Mouse (Mus musculus): ENCODE results near the gene Olfr199. TPM values are rescaled to one million over a fixed set of nuclear protein-coding genes. Genes with fewer than 3 reads are reported as not detected.
"Not testable (repeated sequence)": the region's sequence is repeated elsewhere in the genome, so short reads cannot be mapped to it uniquely, and the experiment has no call there.

The Olfr199 gene
- total RNA-seq (2021), result not detected
- long read RNA-seq, experiment 1, result 0 reads
- long read RNA-seq, experiment 2, result 0 reads

DNA sequence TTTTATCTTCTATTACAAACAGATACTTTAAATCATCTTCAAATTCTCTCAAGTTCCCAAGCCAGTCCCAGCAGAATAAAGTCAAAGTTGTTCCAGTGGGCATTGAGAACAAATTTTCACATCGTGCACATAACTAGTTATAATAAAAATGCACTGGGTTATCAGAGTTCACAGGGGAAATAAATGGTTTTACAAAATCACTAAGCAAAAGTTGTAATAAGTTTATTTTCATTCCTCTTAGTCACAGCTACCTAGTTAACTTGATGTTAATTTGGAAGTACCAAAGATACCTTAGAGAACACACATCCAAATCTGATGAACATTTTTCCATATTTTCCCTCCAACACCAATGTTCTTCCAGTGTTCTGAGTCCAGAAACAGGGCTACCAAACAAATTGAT, at the start of gene Olfr199:
Olfr199 (minus strand) TSS at position 101 of the 400 bp plus-strand sequence.
- not testable (repeated sequence) for H3K4me3 ChIP-seq

DNA sequence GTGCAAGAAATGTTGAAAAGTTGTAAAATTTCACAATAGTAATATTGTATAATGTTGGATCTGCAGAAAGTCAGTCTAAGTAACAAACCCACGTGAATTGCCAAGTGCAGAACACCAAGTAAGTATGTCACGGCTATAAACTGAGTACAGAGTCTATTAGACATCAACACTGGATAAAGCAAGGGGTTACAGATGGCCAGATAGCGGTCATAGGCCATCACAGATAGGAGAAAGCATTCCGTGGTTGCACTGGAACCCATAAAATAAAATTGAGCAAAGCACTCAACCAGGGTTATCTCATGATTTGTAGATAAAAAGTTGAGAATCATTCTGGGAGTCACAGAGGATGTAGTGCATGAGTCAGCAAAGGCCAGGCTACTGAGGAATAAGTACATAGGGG, 49.5 kb upstream of the Olfr199 start:
- not testable (repeated sequence) for H3K27ac ChIP-seq; DNase-seq (ENCODE audit: low spot score in 2 of 2); H3K4me3 ChIP-seq

More for the DNA sequence above, at the start of gene Olfr199:
- not testable (repeated sequence) for H3K27ac ChIP-seq; DNase-seq (ENCODE audit: low spot score in 2 of 2)

GRCm38 (mm10) chr16:59249684-59250083, 30.1 kb upstream of the Olfr199 start:
- no peak for DNase-seq (ENCODE audit: low spot score in 2 of 2)
- Histone ChIP-seq H3K4me3 (no peak overlapping the region), H3K27ac (no peak overlapping the region)
- TF ChIP-seq CTCF (conservative IDR thresholded peaks at IDR 0.05), result no peak

GRCm38 (mm10) chr16:59217861-59218260, 1.7 kb downstream of the Olfr199 start:
- DNase-seq (ENCODE audit: low spot score in 2 of 2); H3K4me3 ChIP-seq; H3K27ac ChIP-seq: not testable (repeated sequence)

DNA sequence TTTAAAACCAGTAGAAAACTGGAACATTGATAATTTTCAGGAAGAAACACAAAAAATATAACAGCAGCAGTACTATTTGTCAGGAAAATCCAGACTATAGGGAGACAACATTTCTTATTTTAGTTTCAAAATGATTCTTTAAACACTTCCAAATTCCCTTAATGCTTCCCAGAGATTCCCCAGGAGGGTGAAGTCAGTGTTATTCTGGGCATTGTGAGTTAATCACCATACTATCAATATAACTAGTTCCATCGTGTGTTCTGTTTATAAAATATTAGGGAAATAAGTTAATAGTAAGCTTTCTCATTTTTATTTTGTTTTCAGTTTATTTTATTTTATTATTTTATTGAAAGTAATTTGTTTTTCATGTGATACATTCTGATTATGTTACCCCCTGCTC, 16.1 kb downstream of the Olfr199 start, which contains the start of gene Olfr198:
Olfr198 (minus strand) TSS at position 101 of the 400 bp plus-strand sequence.
- H3K4me3 ChIP-seq; DNase-seq (ENCODE audit: low spot score in 2 of 2); H3K27ac ChIP-seq: not testable (repeated sequence)

DNA sequence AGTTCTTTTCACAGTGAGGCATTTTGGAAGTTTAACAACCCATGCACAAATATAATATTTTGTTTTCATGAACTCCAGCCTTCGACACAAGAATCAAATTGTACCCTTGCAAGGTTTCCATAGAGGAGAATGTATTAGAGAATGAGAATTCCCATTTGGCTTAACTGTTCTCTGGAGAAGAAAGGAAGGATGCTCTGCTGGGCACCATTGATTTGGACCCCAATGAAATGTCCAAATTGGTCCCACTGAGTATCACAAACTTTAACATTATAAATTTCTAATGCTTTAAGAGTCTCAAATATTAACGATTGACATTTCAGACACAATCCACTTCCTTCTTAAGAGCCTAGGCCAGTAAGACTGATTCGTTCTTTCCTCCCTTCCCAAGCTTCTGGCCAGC, 49.2 kb downstream of the Olfr199 start, which contains the start of gene Olfr196:
Olfr196 (minus strand) TSS at position 101 of the 400 bp plus-strand sequence.
- TF ChIP-seq CTCF (conservative IDR thresholded peaks at IDR 0.05), result no peak

More for the DNA sequence above, 49.2 kb downstream of the Olfr199 start, which contains the start of gene Olfr196:
- H3K4me3 ChIP-seq, result no peak within 1 kb of the TSS
- H3K27ac ChIP-seq, result no peak within 1 kb of the TSS
- no peak for DNase-seq (ENCODE audit: low spot score in 2 of 2)

Other genes with a start within 250 kb of the Olfr199 start
- not detected for gene Olfr183, start 224.4 kb downstream of the Olfr199 start, total RNA-seq (2021)
- gene Olfr186, start 189.5 kb downstream of the Olfr199 start, total RNA-seq (2021), result not detected
- gene Olfr187, start 180.0 kb downstream of the Olfr199 start, total RNA-seq (2021), result not detected
- not detected for gene Olfr190, start 141.8 kb downstream of the Olfr199 start, total RNA-seq (2021)
- not detected for gene Olfr191, start 129.9 kb downstream of the Olfr199 start, total RNA-seq (2021)
- not detected for gene Olfr193, start 107.9 kb downstream of the Olfr199 start, total RNA-seq (2021)
- not detected for gene Olfr194, start 98.7 kb downstream of the Olfr199 start, total RNA-seq (2021)
- not detected for gene Olfr195, start 72.7 kb downstream of the Olfr199 start, total RNA-seq (2021)
- gene Olfr196, start 49.3 kb downstream of the Olfr199 start, total RNA-seq (2021), result not detected
- not detected for gene Olfr198, start 16.2 kb downstream of the Olfr199 start, total RNA-seq (2021)
- gene Olfr201, start 52.9 kb upstream of the Olfr199 start, total RNA-seq (2021), result not detected
- gene Olfr202, start 67.0 kb upstream of the Olfr199 start, total RNA-seq (2021), result not detected
- gene Olfr203, start 79.1 kb upstream of the Olfr199 start, total RNA-seq (2021), result not detected
- not detected for gene Olfr204, start 98.5 kb upstream of the Olfr199 start, total RNA-seq (2021)
- not detected for gene Olfr205, start 111.4 kb upstream of the Olfr199 start, total RNA-seq (2021)
- not detected for gene Olfr206, start 129.5 kb upstream of the Olfr199 start, total RNA-seq (2021)
- not detected for gene Olfr209, start 144.2 kb upstream of the Olfr199 start, total RNA-seq (2021)
- not detected for gene Gabrr3, start 187.6 kb upstream of the Olfr199 start, total RNA-seq (2021)